Mouse (Mus musculus) kidney, postnatal 36 days (tissue): ENCODE results near the gene Cux1.
"Not testable (repeated sequence)": the region's sequence is repeated elsewhere in the genome, so short reads cannot be mapped to it uniquely, and the experiment has no call there.

ENCODE experiments used
- DNase-seq, 2 experiments: peaks; one replicate each; pipeline ENCODE4 v3.0.0; 2021 to 2022; ENCODE audit warnings: mixed read lengths in 2 of 2

Gene Cux1

DNA sequence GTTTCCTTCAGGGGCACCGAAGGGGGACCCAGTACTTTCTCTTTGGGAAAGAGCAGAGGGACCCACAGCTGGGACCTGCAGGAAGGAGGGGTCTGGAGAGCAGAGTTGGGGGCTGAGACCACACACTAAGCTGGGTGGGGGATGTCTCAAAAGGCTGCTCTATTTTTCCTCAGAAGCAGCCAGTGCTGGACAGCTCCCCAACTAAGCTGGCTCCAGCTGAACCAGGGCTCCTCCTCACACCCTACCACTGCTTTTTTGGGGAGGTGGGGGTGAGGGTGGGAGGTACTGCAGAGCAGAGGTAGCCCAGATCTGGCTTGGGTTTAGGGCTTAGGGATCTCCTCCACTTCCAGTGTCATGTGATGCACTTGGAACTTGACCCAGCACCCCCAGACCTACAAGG, 326.9 kb downstream of the Cux1 start:
- no peak for DNase-seq

DNA sequence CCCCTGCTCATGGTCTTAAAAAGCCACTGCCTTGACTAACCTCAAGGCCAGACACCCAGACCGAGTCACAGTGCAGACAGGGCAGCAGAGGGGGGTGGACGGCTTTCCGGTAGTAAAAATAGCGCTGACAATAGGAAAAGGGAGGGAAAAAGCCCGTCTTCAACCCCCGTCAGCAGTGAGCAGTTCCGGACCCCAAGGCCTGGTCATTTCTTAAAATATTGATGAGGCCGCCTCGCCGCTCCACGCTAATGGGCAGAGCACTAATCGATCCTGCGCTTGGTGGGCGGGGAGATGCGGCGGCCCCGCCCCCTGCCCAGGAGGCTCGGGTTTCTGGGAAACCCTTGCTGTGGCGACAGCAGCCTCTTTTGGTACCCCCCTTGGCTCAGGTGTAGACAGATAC, 329.7 kb downstream of the Cux1 start:
- DNase-seq: peak; percentile 11 to 39

- DNase-seq: no peak
These were observed 330.7 kb downstream of the Cux1 start for GRCm38 (mm10) chr5:136236611-136237010.

- no peak for DNase-seq
These were observed 336.8 kb downstream of the Cux1 start for GRCm38 (mm10) chr5:136230348-136231035.

GRCm38 (mm10) chr5:136226246-136226876, 340.9 kb downstream of the Cux1 start:
- DNase-seq: no peak

DNA sequence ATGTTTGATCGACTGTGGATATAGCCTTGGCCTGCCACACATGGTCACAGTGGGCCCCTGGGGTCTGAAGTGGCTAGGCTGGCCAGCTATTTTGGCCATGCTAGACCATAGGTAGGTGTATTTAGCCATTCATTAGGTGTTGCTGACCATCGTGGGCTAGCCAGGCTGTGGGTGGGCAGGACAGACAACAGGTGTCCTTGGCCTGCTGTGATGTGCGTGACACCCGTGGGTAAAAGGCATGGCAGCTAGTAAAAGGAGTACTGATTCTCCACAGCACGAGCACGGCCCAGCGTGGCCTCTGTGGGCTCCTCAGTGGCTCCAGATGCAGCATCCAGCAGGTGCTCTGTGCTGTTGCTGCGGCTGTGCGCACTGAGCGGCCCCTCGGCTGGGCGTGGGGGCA, 348.7 kb downstream of the Cux1 start:
- DNase-seq: no peak

GRCm38 (mm10) chr5:136217932-136218381, 349.3 kb downstream of the Cux1 start:
- no peak for DNase-seq

DNA sequence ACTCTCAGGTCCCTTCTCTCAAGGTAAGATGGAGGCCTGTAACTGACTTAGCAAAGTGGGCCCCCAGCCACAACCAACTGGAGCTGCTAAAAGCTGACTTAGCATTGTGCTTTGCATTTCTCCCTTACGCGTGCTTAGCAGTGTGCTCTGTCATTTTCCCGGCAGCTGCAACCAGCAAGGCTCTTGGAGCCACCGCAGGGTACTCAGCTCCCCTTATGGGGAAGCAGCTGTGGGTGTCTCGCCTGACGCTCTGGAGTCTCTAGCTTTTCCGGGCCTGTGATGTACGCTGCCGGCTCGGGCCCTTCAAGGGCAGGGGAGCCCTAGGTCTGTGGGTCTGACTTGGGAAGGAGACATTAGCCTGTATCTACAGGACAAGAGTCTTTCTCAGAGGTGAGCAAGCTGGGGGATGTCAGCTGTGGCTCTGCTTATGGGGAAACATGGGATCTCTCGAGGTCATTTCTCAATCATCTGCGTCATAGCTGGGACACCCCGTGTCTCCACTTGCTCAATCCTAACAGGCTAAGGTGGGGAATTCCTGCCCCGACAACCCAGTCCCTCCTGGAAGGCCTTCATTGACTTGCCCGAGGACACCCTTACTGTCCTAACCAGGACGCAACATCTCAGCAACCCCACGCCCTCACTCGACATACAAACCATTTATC, 350.2 kb downstream of the Cux1 start:
- no peak for DNase-seq

GRCm38 (mm10) chr5:136215958-136216357, 351.3 kb downstream of the Cux1 start:
- peak in 1 of 2 experiments; percentile 13 for DNase-seq

DNA sequence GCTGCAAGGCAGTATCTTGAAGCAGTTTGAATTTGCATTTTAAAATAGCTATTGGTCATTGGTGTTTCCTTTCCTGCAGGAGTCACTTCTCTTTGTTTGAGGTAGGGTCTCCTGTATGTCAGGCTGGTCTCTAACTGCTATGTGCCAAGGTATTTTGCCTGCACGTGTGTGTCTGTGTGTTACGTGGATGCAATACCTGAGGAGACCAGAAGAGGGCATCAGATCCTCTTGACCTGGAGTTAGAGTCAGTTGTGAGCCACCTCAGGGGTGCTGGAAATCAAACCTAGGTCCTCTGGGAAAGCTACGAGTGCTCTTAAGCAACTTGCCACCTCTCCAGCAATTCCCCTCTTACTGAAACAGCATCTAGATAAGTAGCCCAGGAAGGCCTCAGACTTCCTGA, 352.1 kb downstream of the Cux1 start:
- no peak for DNase-seq

- no peak for DNase-seq
These were observed 353.6 kb downstream of the Cux1 start for GRCm38 (mm10) chr5:136213716-136214115.

GRCm38 (mm10) chr5:136212716-136213115, 354.6 kb downstream of the Cux1 start:
- DNase-seq: no peak

DNA sequence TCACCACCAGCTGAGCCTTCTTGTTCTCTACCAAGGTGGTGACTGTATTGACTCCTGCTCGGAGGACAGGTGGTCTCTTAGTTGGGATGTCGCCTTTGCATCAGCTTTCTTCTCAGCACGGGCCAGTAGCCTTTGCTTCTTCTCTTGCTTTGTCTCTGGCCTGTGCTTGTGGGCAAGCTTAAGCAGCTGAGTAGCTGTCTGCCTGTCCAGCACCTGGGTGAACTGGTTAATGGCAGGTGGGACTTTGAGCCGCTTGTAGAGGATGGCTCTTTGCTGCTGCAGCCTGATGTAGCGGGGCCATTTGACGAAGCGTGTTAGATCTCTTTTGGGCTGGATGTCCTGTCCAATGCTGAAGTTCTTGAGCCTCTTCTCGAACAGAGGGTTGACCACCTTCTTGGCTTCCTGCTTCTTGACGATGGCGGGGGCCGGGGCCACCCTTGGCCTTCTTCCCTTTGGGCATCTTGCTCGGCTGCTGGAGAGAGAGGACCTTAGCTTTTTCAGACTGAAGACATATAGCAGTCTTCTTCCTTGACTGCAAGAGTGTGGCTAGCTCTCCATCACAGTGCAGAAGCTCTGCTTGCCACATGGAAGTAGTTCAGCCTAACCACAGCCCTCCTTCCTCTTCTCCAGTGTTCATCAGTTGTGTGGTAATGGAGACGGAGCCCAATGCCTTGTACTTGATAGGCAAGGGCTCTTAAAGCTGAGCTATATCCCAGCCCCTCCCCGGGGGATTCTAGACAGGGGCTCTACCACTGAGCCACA, 355.8 kb downstream of the Cux1 start:
- not testable (repeated sequence) for DNase-seq

GRCm38 (mm10) chr5:136210549-136210948, 356.7 kb downstream of the Cux1 start:
- DNase-seq: no peak

GRCm38 (mm10) chr5:136201832-136202231, 365.5 kb downstream of the Cux1 start:
- peak; percentile 70 to 79 for DNase-seq

DNA sequence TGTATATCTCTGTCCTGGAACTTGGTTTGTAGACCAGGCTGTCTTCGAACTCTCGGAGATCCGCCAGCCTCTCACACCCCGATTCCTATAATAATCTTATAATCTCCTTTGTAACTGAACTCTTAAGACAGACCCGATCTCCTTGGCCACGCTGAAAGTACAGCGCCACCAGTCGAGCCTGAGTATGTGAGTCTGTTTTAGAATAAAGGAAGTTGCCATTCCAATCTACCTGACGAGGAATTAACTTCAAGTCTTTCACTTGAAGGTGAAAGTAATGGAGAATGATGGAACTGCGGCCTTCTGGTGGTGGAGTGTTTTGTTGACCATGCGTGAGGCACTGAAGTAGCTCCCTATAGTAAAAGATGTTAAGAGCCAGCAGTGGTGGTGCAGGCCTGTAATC, 367.8 kb downstream of the Cux1 start:
- DNase-seq: peak; percentile 13 to 27

DNA sequence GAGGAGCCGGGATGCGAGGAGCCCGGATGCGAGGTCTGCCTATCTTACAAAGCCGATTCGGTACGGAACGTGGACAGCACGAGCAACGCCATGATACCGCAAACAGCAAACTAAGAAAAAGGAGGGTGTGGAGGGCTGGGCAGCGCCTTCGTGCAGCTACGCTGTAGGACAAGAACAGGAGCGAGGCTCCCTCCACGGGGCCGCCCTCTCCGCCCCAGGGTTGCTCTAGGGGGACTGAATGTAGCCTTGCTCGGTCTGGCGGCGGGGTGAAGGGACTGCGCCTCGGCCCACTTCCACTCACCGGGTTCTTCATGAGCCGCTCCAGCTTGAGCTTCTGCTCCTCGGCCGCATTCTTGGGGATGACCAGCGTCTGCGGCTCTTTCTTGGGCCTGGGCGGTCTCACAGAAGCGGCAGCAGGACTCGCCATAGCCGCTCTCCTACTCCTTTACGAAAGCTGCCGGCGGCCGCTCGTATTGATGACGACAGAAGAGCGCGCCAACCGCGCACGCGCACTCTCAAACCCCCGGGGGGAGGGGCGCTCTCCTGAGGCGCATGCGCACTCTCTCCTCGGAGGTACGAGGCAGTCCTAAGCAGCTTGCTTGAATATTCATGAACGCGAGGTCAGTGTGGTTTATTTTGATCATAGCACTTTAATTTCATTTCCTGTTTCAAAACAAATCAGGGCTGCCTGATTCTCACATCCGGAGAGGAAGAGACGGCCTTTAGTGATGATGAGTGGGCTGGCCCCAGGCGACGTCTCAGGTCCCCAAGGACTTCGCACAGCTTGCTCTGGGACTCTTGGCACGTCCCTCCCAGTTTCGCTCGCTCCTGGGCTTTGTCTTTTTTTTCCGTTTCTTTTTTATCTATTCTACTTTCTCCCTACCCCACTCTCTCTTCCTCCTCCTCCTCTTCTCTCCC, 368.6 kb downstream of the Cux1 start, which contains the start of gene Prkrip1:
Prkrip1 (minus strand) TSS at position 490 of the 918 bp plus-strand sequence.
- DNase-seq: peak; percentile 92 to 95
